Comparison of ENCODE assay signal across 9 mouse cellular contexts in genomic region chr11:3293361-3293760, GRCm38 (mm10). TPM values are rescaled to one million over a fixed set of nuclear protein-coding genes. Genes with fewer than 3 reads are reported as not detected.
DNase-seq lines count a peak whose midpoint lies in the region; ATAC-seq lines count a peak whose summit lies in the region.
"Had no signal": no experiment of that assay in that cellular context is flagged by ENCODE, and none has a peak within 500 bp of the region (broad histone marks: within the 10 kb centered on the region; RNA-seq: fewer than 3 reads in every experiment).

No protein-coding gene starts in this region.

- H3K4me1 ChIP-seq in kidney, embryonic 14.5 days (ENCODE audit: control insufficient read depth, insufficient read depth, low read length) = peaks cover 12% of the 10 kb centered on the region
- H3K4me1 ChIP-seq in hindbrain, embryonic 14.5 days (replicated peaks; ENCODE audit: control insufficient read depth, insufficient read depth, low read length) = peaks cover 42% of the 10 kb centered on the region
- peaks cover 61% of the 10 kb centered on the region for H3K4me1 ChIP-seq in midbrain, embryonic 15.5 days

- peak overlapping the region; percentile 97 for H3K9ac ChIP-seq in kidney, embryonic 14.5 days (ENCODE audit: low read depth, low read length)
- H3K9ac ChIP-seq in hindbrain, embryonic 14.5 days = peak overlapping the region; percentile 97
- H3K9ac ChIP-seq in midbrain, embryonic 15.5 days = peak overlapping the region; percentile 55

- no peak for ATAC-seq in kidney, embryonic 14.5 days (ENCODE audit: low FRiP score, low TSS enrichment)
- no peak for ATAC-seq in hindbrain, embryonic 14.5 days (ENCODE audit: low FRiP score)
- ATAC-seq in midbrain, embryonic 15.5 days (replicated peaks) = no peak
- ATAC-seq: Patski had no signal

- WGBS in kidney, embryonic 14.5 days = 44% methylated on average over 4 of the region's 4 CpGs
- 14% methylated on average over 4 of the region's 4 CpGs for WGBS in hindbrain, embryonic 14.5 days
- 9% methylated on average over 4 of the region's 4 CpGs for WGBS in midbrain, embryonic 15.5 days

- peak overlapping the region; percentile 89 for H3K4me3 ChIP-seq in kidney, embryonic 14.5 days (ENCODE audit: low read length)
- H3K4me3 ChIP-seq in hindbrain, embryonic 14.5 days (replicated peaks; ENCODE audit: low read length) = peak overlapping the region; percentile 85
- H3K4me3 ChIP-seq in midbrain, embryonic 15.5 days = peak overlapping the region; percentile 50

- H3K36me3 ChIP-seq in kidney, embryonic 14.5 days (ENCODE audit: control insufficient read depth, insufficient read depth, low read length) = peaks cover 53% of the 10 kb centered on the region
- H3K36me3 ChIP-seq in hindbrain, embryonic 14.5 days (replicated peaks; ENCODE audit: control insufficient read depth, insufficient read depth) = peaks cover 51% of the 10 kb centered on the region
- H3K36me3 ChIP-seq in midbrain, embryonic 15.5 days (replicated peaks) = peaks cover 20% of the 10 kb centered on the region; the same call in 1 of the 2 replicates

- no peaks in the 10 kb centered on the region for H3K9me3 ChIP-seq in kidney, embryonic 14.5 days (ENCODE audit: control insufficient read depth, low read length)
- no peaks in the 10 kb centered on the region for H3K9me3 ChIP-seq in hindbrain, embryonic 14.5 days (ENCODE audit: control insufficient read depth, low read length)
- H3K9me3 ChIP-seq in midbrain, embryonic 15.5 days = no peaks in the 10 kb centered on the region

- H3K27me3 ChIP-seq in kidney, embryonic 14.5 days (ENCODE audit: control insufficient read depth, insufficient read depth, low read length) = no peaks in the 10 kb centered on the region
- H3K27me3 ChIP-seq in hindbrain, embryonic 14.5 days (ENCODE audit: control insufficient read depth, insufficient read depth, low read length) = no peaks in the 10 kb centered on the region
- H3K27me3 ChIP-seq in midbrain, embryonic 15.5 days (replicated peaks) = no peaks in the 10 kb centered on the region
- H3K27me3 ChIP-seq: Patski had no signal

- peak overlapping the region; percentile 98 for H3K4me2 ChIP-seq in kidney, embryonic 14.5 days (replicated peaks; ENCODE audit: low read depth, low read length)
- peak overlapping the region; percentile 100 for H3K4me2 ChIP-seq in hindbrain, embryonic 14.5 days (replicated peaks)
- H3K4me2 ChIP-seq in midbrain, embryonic 15.5 days = peak overlapping the region; percentile 85

- H3K27ac ChIP-seq in kidney, embryonic 14.5 days (ENCODE audit: low read depth, low read length) = peak overlapping the region; percentile 100; the same call in 1 of the 2 replicates
- peak overlapping the region; percentile 100 for H3K27ac ChIP-seq in hindbrain, embryonic 14.5 days
- H3K27ac ChIP-seq in midbrain, embryonic 15.5 days = peak overlapping the region; percentile 99

- DNase-seq in kidney, postnatal 10 days = no peak
- DNase-seq in brain, adult 2 months (ENCODE audit: low read depth, low spot score) = peak; percentile 26
- DNase-seq in hindbrain, embryonic 14.5 days (ENCODE audit: low spot score) = no peak
- DNase-seq in embryo, embryonic 9.5 days (ENCODE audit: extremely low spot score) = no peak
- no peak for DNase-seq in urinary bladder, postnatal 25 days (ENCODE audit: low spot score)
- DNase-seq in urinary bladder, postnatal 4 days (ENCODE audit: low spot score in 2 of 2) = no peak

RNA-seq across cellular contexts. Expression of gene Patz1, which starts 4.7 kb away (rescaled TPM):
- 55.9 and 76.6 TPM in 2 replicates for polyA plus RNA-seq in kidney, embryonic 14.5 days (2014; fragmentation: Nextera tagmentation; extraction: Ambion mirVana)
- 47.6 and 50.4 TPM in 2 replicates for polyA plus RNA-seq in hindbrain, embryonic 14.5 days (2014; fragmentation: Nextera tagmentation; extraction: Ambion mirVana)
- 60.9 and 63.2 TPM in 2 replicates for polyA plus RNA-seq in midbrain, embryonic 15.5 days (2015; fragmentation: Nextera tagmentation; extraction: Ambion mirVana)

RNA-seq across cellular contexts. Expression of gene Drg1, which starts 27.1 kb away (rescaled TPM):
- polyA plus RNA-seq in kidney, embryonic 14.5 days (2014; fragmentation: Nextera tagmentation; extraction: Ambion mirVana) = 225 and 249 TPM in 2 replicates
- 206 and 216 TPM in 2 replicates for polyA plus RNA-seq in hindbrain, embryonic 14.5 days (2014; fragmentation: Nextera tagmentation; extraction: Ambion mirVana)
- polyA plus RNA-seq in midbrain, embryonic 15.5 days (2015; fragmentation: Nextera tagmentation; extraction: Ambion mirVana) = 215 and 221 TPM in 2 replicates

RNA-seq across cellular contexts. Expression of gene Pik3ip1, which starts 36.8 kb away (rescaled TPM):
- 7.0 and 7.8 TPM in 2 replicates for polyA plus RNA-seq in kidney, embryonic 14.5 days (2014; fragmentation: Nextera tagmentation; extraction: Ambion mirVana)
- polyA plus RNA-seq in hindbrain, embryonic 14.5 days (2014; fragmentation: Nextera tagmentation; extraction: Ambion mirVana) = 20.9 and 21.3 TPM in 2 replicates
- 26.5 and 26.6 TPM in 2 replicates for polyA plus RNA-seq in midbrain, embryonic 15.5 days (2015; fragmentation: Nextera tagmentation; extraction: Ambion mirVana)
